Mouse (Mus musculus) hindbrain, embryonic 10.5 days (tissue): ENCODE results near the gene Tnpo1. TPM values are rescaled to one million over a fixed set of nuclear protein-coding genes. Genes with fewer than 3 reads are reported as not detected.
"Not testable (repeated sequence)": the region's sequence is repeated elsewhere in the genome, so short reads cannot be mapped to it uniquely, and the experiment has no call there.

Source experiments
- DNase-seq: peaks from one replicate; pipeline ENCODE4 v3.0.0-alpha.2; 2017; ENCODE audit warnings: low spot score
- H3K27ac ChIP-seq: fragments of 300-500 bp; sonication (generic); 2 replicates; pipeline ENCODE4 v1.5.1; 2016; ENCODE audit warnings: mild to moderate bottlenecking, moderate library complexity
- H3K27me3 ChIP-seq: fragments of 300-500 bp; sonication (generic); 2 replicates; pipeline ENCODE4 v1.6.1; 2016; ENCODE audit warnings: mild to moderate bottlenecking; ENCODE audit not compliant: poor library complexity, insufficient read depth, severe bottlenecking
- H3K36me3 ChIP-seq: fragments of 300-500 bp; sonication (generic); 2 replicates; pipeline ENCODE4 v1.6.1; 2016; ENCODE audit warnings: mild to moderate bottlenecking, moderate library complexity
- H3K4me1 ChIP-seq: fragments of 300-500 bp; sonication (generic); replicated peaks from 2 replicates; pipeline ENCODE4 v1.6.1; 2016; ENCODE audit warnings: mild to moderate bottlenecking
- H3K4me3 ChIP-seq: fragments of 300-500 bp; sonication (generic); 2 replicates; pipeline ENCODE4 v1.5.1; 2016; ENCODE audit warnings: mild to moderate bottlenecking, moderate library complexity
- H3K9me3 ChIP-seq: fragments of 300-500 bp; sonication (generic); 2 replicates; pipeline ENCODE4 v1.6.1; 2016; ENCODE audit warnings: mild to moderate bottlenecking, moderate library complexity
- WGBS: fragments of 180-500 bp; shearing (Covaris S2); methylation state at CpG from one replicate; pipeline ENCODE4 v1.1.7; 2016; 5-methylcytosine and 5-hydroxymethylcytosine counted together
- polyA plus RNA-seq: library from polyadenylated mRNA; unstranded; fragments of >200 nt; fragmentation: Nextera tagmentation; extraction: Ambion mirVana; gene quantifications from 2 replicates; pipeline ENCODE4 v1.2.1, GENCODE M21; 2016

The Tnpo1 gene
- polyA plus RNA-seq, 1 experiment from 2014 or later, result 74.6 TPM

- H3K9me3 ChIP-seq, H3K27ac ChIP-seq, H3K4me3 ChIP-seq, H3K27me3 ChIP-seq, H3K4me1 ChIP-seq, H3K36me3 ChIP-seq, DNase-seq: not testable (repeated sequence)
- 97% methylated on average over 6 of the region's 6 CpGs for whole genome bisulfite sequencing
Measured at GRCm38 (mm10) chr13:98829026-98829425, 97.2 kb downstream of the Tnpo1 start.

GRCm38 (mm10) chr13:98825574-98825973 lies 100.6 kb downstream of the Tnpo1 start:
- no peak overlapping the region for H3K27ac ChIP-seq
- H3K36me3 ChIP-seq, result no peaks in the 10 kb centered on the region
- no peaks in the 10 kb centered on the region for H3K27me3 ChIP-seq
- no peaks in the 10 kb centered on the region for H3K9me3 ChIP-seq
- whole genome bisulfite sequencing, result 91% methylated on average over 4 of the region's 4 CpGs
- H3K4me3 ChIP-seq, result no peak overlapping the region
- DNase-seq, result no peak
- H3K4me1 ChIP-seq, result no peaks in the 10 kb centered on the region

GRCm38 (mm10) chr13:98819094-98819493 lies 107.1 kb downstream of the Tnpo1 start:
- Histone ChIP-seq H3K9me3 (no peaks in the 10 kb centered on the region), H3K4me1 (peaks cover 17% of the 10 kb centered on the region; the same call in 1 of the 2 replicates), H3K27ac (no peak overlapping the region), H3K36me3 (no peaks in the 10 kb centered on the region), H3K27me3 (no peaks in the 10 kb centered on the region), H3K4me3 (no peak overlapping the region)
- 84% methylated on average over 2 of the region's 2 CpGs for WGBS
- DNase-seq, result no peak

- DNase-seq, result no peak
- H3K36me3 ChIP-seq, result no peaks in the 10 kb centered on the region
- 77% methylated on average over 4 of the region's 4 CpGs for WGBS
- no peaks in the 10 kb centered on the region for H3K27me3 ChIP-seq
- peaks cover 25% of the 10 kb centered on the region; the same call in 1 of the 2 replicates for H3K4me1 ChIP-seq
- no peak overlapping the region for H3K27ac ChIP-seq
- no peaks in the 10 kb centered on the region for H3K9me3 ChIP-seq
- H3K4me3 ChIP-seq, result no peak overlapping the region
Measured at GRCm38 (mm10) chr13:98818205-98818604, 108.0 kb downstream of the Tnpo1 start.

GRCm38 (mm10) chr13:98817766-98818165 lies 108.4 kb downstream of the Tnpo1 start:
- H3K36me3 ChIP-seq, result no peaks in the 10 kb centered on the region
- DNase-seq, result no peak
- no peaks in the 10 kb centered on the region for H3K27me3 ChIP-seq
- no peak overlapping the region for H3K27ac ChIP-seq
- H3K4me3 ChIP-seq, result no peak overlapping the region
- H3K4me1 ChIP-seq, result peaks cover 26% of the 10 kb centered on the region; the same call in 1 of the 2 replicates
- H3K9me3 ChIP-seq, result no peaks in the 10 kb centered on the region
- 68% methylated on average over 4 of the region's 4 CpGs for WGBS

GRCm38 (mm10) chr13:98816981-98817660 lies 109.1 kb downstream of the Tnpo1 start:
- not testable (repeated sequence) for H3K36me3 ChIP-seq, H3K27me3 ChIP-seq, H3K9me3 ChIP-seq, DNase-seq, H3K27ac ChIP-seq, H3K4me3 ChIP-seq
- H3K4me1 ChIP-seq, result peaks cover 31% of the 10 kb centered on the region
- WGBS, result 77% methylated on average over 4 of the region's 4 CpGs

- DNase-seq, result no peak
- no peak overlapping the region for H3K4me3 ChIP-seq
- WGBS, result 90% methylated on average over 9 of the region's 9 CpGs
- H3K27me3 ChIP-seq, result no peaks in the 10 kb centered on the region
- no peak overlapping the region for H3K27ac ChIP-seq
- H3K9me3 ChIP-seq, result no peaks in the 10 kb centered on the region
- H3K36me3 ChIP-seq, result no peaks in the 10 kb centered on the region
- peaks cover 31% of the 10 kb centered on the region for H3K4me1 ChIP-seq
Measured at GRCm38 (mm10) chr13:98816571-98816970, 109.6 kb downstream of the Tnpo1 start.

- H3K36me3 ChIP-seq, result no peaks in the 10 kb centered on the region
- peaks cover 31% of the 10 kb centered on the region for H3K4me1 ChIP-seq
- peak within 1 kb of the TSS; percentile 91 for H3K4me3 ChIP-seq
- WGBS, result under 1% methylated on average over 61 of the region's 61 CpGs
- H3K27ac ChIP-seq, result peak within 1 kb of the TSS; percentile 99
- peak; percentile 99 for DNase-seq
- no peaks in the 10 kb centered on the region for H3K27me3 ChIP-seq
- no peaks in the 10 kb centered on the region for H3K9me3 ChIP-seq
Measured at GRCm38 (mm10) chr13:98815147-98815785, 110.9 kb downstream of the Tnpo1 start, which contains the start of gene Fcho2. Gene Fcho2 (minus strand): TSS chr13:98815449.

GRCm38 (mm10) chr13:98814275-98815040 lies 111.7 kb downstream of the Tnpo1 start:
- Histone ChIP-seq H3K4me1 (peaks cover 31% of the 10 kb centered on the region), H3K4me3 (peak overlapping the region; percentile 91), H3K9me3 (no peaks in the 10 kb centered on the region), H3K27ac (peak overlapping the region; percentile 99), H3K27me3 (no peaks in the 10 kb centered on the region), H3K36me3 (no peaks in the 10 kb centered on the region)
- peak; percentile 62 for DNase-seq
- under 1% methylated on average over 81 of the region's 81 CpGs for WGBS

GRCm38 (mm10) chr13:98813596-98814274 lies 112.4 kb downstream of the Tnpo1 start:
- H3K27ac ChIP-seq, result peak overlapping the region; percentile 99; the same call in 1 of the 2 replicates
- H3K4me3 ChIP-seq, result peak overlapping the region; percentile 91
- no peaks in the 10 kb centered on the region for H3K27me3 ChIP-seq
- H3K9me3 ChIP-seq, result no peaks in the 10 kb centered on the region
- no peak for DNase-seq
- 40% methylated on average over 12 of the region's 12 CpGs for WGBS
- no peaks in the 10 kb centered on the region for H3K36me3 ChIP-seq
- H3K4me1 ChIP-seq, result peaks cover 31% of the 10 kb centered on the region

GRCm38 (mm10) chr13:98813167-98813566 lies 113.0 kb downstream of the Tnpo1 start:
- no peaks in the 10 kb centered on the region for H3K9me3 ChIP-seq
- peak overlapping the region; percentile 91 for H3K4me3 ChIP-seq
- H3K27me3 ChIP-seq, result no peaks in the 10 kb centered on the region
- no peak overlapping the region for H3K27ac ChIP-seq
- H3K4me1 ChIP-seq, result peaks cover 31% of the 10 kb centered on the region
- WGBS, result 76% methylated on average over 2 of the region's 2 CpGs
- DNase-seq, result no peak
- H3K36me3 ChIP-seq, result no peaks in the 10 kb centered on the region

GRCm38 (mm10) chr13:98812285-98812684 lies 113.9 kb downstream of the Tnpo1 start:
- H3K36me3 ChIP-seq, result no peaks in the 10 kb centered on the region
- H3K9me3 ChIP-seq, result no peaks in the 10 kb centered on the region
- H3K4me3 ChIP-seq, result 0 out of 2 replicates have a peak overlapping the region, but pooled peaks have one; percentile 3
- no peak overlapping the region for H3K27ac ChIP-seq
- no peak for DNase-seq
- 72% methylated on average over 4 of the region's 4 CpGs for WGBS
- H3K27me3 ChIP-seq, result no peaks in the 10 kb centered on the region
- peaks cover 31% of the 10 kb centered on the region for H3K4me1 ChIP-seq
